Mouse (Mus musculus) E14TG2a.4 (cell line): ENCODE results near the gene Ndufb8.

Experiments used
- H3K27me3 ChIP-seq: 2 replicates; pipeline ENCODE4 v1.6.1; 2014; ENCODE audit warnings: low read length, control low read depth; ENCODE audit not compliant: insufficient read depth
- H3K36me3 ChIP-seq: 2 replicates; pipeline ENCODE4 v1.6.1; 2014; ENCODE audit warnings: low read length, control low read depth; ENCODE audit not compliant: insufficient read depth
- H3K4me1 ChIP-seq: replicated peaks from 2 replicates; pipeline ENCODE4 v1.6.1; 2014; ENCODE audit warnings: low read depth, low read length, control low read depth
- H3K4me3 ChIP-seq: replicated peaks from 2 replicates; pipeline ENCODE4 v1.5.1; 2014; ENCODE audit warnings: mild to moderate bottlenecking, low read length
- H3K9me3 ChIP-seq: 2 replicates; pipeline ENCODE4 v1.6.1; 2014; ENCODE audit warnings: low read length, control low read depth
- CTCF ChIP-seq: conservative IDR thresholded peaks from 2 replicates; pipeline ENCODE4 v1.5.1; 2014; ENCODE audit warnings: low read length
- NANOG ChIP-seq: IDR thresholded peaks from 2 replicates; pipeline ENCODE4 v1.6.1; 2014; ENCODE audit warnings: borderline replicate concordance, low read length, mixed read lengths
- POU5F1 ChIP-seq: IDR thresholded peaks from 2 replicates; pipeline ENCODE4 v1.6.1; 2014; ENCODE audit warnings: low read length, borderline replicate concordance

Gene Ndufb8

DNA sequence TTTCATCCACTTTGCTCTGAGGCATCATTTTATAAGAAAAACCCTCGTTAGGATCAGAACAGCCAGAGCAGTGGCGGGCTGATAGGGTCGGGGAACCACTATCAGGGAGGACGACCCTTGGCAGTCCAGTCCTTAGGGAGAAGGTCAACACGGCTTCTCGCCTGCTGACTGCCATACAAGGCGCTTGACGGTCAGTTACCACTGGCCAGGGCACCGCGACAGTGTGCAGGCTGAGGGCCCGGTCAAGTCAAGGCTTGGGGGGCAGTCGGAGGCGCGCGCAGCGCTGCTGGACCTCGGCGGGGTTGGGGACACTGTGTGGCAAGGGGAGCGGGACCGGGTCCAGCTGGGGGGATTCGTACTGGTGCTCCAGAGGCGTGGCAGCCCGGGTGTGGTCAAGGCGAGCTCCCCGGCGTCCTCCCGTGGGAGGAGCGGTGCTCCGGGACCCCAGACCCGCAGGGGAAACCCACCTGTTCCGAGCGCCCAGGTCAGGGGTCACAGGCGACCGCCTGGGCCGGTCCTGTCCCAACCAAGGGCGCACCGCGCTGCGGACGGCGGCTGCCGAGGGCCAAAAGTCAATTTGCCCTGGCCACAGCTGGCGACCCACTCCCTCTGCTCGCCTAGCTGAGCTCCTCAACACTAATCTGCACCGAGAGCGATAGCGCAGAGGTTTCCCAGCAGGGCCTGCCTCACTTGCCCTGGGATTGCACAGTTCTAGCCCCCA lies 9.8 kb downstream of the Ndufb8 start, which contains the start of gene Sec31b:
Gene Sec31b, minus strand, starts transcription at position 544 of the 721 bp plus-strand sequence.
- Histone ChIP-seq H3K4me1 (peaks cover 22% of the 10 kb centered on the region), H3K36me3 (peaks cover 30% of the 10 kb centered on the region), H3K4me3 (peak within 1 kb of the TSS; percentile 87), H3K27me3 (peaks cover 14% of the 10 kb centered on the region), H3K9me3 (peaks cover 5% of the 10 kb centered on the region; the same call in 1 of the 2 replicates)
- TF ChIP-seq NANOG (no peak), POU5F1 (no peak), CTCF (no peak)

DNA sequence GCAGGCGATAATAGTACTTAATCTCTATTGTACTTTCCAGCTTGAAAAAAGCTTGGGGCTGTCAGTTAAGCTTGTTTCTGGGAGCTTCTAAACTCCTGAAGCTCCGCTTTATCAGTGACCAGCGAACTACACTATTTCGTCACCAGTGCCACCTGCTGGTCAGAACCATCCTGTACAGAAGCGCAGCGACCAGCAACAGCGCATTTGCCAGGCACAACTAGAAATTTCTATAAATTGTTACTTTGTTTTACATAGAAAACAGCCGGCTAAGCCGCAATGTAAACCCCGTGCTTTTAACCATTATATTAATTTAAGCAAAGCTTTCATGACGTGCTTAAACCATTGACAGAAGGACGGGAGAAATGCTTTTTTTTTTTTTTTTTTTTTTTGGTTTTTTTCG lies 10.5 kb downstream of the Ndufb8 start:
- peaks cover 23% of the 10 kb centered on the region for H3K36me3 ChIP-seq
- peaks cover 14% of the 10 kb centered on the region for H3K27me3 ChIP-seq
- H3K9me3 ChIP-seq: peaks cover 11% of the 10 kb centered on the region; the same call in 1 of the 2 replicates
- H3K4me3 ChIP-seq: peak overlapping the region; percentile 87
- TF ChIP-seq CTCF: peak; percentile 56
- TF ChIP-seq POU5F1: no peak
- TF ChIP-seq NANOG: no peak
- peaks cover 22% of the 10 kb centered on the region for H3K4me1 ChIP-seq

DNA sequence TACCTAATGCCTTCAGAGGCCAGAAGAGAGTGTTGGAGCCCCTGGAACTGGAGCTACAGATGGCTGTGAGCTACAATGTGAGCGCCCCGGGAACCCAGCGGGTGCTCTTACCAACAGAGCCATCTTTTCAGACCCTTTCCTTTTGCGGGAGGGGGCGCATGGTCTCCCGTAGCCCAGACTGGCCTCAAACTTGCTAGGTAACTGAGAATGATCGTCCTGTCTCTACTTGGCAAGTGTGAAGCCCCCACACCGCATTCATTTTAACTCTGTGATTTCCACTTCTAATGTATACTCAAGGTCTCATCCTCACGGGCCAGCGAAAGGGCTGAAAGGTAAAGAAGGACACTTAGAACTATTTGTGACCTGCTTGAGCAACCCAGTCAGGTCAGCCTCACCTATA lies 10.9 kb downstream of the Ndufb8 start:
- H3K9me3 ChIP-seq: peaks cover 11% of the 10 kb centered on the region; the same call in 1 of the 2 replicates
- peaks cover 14% of the 10 kb centered on the region for H3K27me3 ChIP-seq
- no peak overlapping the region; the same call in 1 of the 2 replicates for H3K4me3 ChIP-seq

DNA sequence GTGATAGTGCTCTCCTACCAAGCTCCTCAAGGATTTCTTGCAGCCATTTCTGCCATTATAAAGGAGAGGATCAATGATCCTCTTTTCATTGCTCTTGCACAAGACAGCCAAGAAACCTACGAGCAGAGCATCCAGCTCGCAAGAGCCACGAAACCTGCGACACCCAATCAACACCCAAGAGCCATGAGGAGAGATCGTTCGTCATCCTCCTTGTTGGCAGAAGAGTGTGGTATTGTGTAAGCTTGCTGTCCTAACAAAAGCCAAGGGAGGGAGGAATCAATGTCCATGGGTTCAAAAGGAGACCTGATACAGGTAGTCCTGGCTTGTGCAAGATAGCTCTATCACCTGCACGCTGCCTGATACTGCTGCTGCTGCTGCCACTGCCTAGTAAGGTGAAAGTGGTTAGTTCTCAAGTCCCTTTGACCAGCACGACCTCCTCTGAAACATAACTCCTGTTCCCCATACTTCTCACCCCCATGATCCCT lies 12.5 kb downstream of the Ndufb8 start:
- TF ChIP-seq POU5F1 (no peak), NANOG (no peak), CTCF (no peak)
- Histone ChIP-seq H3K4me1 (peaks cover 21% of the 10 kb centered on the region), H3K9me3 (peaks cover 11% of the 10 kb centered on the region; the same call in 1 of the 2 replicates), H3K27me3 (peaks cover 14% of the 10 kb centered on the region), H3K4me3 (no peak overlapping the region), H3K36me3 (peaks cover 2% of the 10 kb centered on the region)

More for the DNA sequence above, 10.9 kb downstream of the Ndufb8 start:
- Histone ChIP-seq H3K36me3 (peaks cover 19% of the 10 kb centered on the region), H3K4me1 (peaks cover 22% of the 10 kb centered on the region)
- TF ChIP-seq NANOG: no peak
- no peak for TF ChIP-seq POU5F1
- TF ChIP-seq CTCF: no peak

DNA sequence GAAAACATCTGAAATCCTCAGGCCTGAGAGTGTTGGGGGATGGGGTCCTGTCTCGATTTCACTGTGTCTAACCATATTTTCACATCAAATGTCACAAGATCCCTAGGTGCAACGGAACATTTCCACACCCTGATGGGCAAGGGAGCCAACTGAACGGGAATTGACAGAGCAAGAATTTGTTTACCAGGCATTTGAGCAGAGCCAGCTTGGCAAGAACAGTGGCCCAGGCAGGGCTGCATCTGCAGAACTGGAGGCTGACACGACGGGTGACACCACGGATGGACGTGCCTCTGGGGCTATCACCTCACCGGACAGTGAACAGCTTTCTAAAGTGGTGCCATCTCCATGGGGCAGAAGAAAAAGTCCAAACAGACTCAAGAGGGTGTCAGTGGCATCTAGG lies 17.8 kb downstream of the Ndufb8 start:
- H3K27me3 ChIP-seq: peaks cover 12% of the 10 kb centered on the region
- H3K9me3 ChIP-seq: peaks cover 11% of the 10 kb centered on the region; the same call in 1 of the 2 replicates
- no peaks in the 10 kb centered on the region for H3K36me3 ChIP-seq
- no peak for TF ChIP-seq POU5F1
- no peak for TF ChIP-seq CTCF
- no peak for TF ChIP-seq NANOG
- no peak overlapping the region for H3K4me3 ChIP-seq
- peaks cover under 1% of the 10 kb centered on the region for H3K4me1 ChIP-seq

DNA sequence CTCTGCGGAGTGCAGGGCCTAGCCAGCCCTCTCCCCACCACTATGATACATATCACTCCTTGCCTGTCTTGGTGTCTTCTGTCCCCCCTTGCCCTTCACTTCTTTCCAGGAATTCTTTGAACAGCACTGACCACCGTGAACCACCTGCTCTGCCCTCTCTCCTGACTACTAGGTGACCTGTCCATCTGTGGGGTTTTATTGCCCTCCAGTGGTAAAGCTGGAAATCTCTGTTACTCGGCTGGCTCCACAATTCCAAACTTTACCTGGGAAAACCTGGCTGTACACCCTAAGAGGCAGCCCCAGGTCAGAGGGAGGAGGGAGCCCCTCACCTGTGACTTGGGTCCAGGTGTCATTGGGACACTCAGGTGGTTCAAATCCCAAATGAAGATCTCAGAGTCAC lies 19.9 kb downstream of the Ndufb8 start:
- peaks cover 10% of the 10 kb centered on the region for H3K4me1 ChIP-seq
- no peak overlapping the region for H3K4me3 ChIP-seq
- TF ChIP-seq CTCF (peak; percentile 7; the same call in 1 of the 2 replicates), NANOG (no peak), POU5F1 (no peak)
- peaks cover 29% of the 10 kb centered on the region for H3K27me3 ChIP-seq
- H3K36me3 ChIP-seq: no peaks in the 10 kb centered on the region
- H3K9me3 ChIP-seq: peaks cover 4% of the 10 kb centered on the region; the same call in 1 of the 2 replicates

DNA sequence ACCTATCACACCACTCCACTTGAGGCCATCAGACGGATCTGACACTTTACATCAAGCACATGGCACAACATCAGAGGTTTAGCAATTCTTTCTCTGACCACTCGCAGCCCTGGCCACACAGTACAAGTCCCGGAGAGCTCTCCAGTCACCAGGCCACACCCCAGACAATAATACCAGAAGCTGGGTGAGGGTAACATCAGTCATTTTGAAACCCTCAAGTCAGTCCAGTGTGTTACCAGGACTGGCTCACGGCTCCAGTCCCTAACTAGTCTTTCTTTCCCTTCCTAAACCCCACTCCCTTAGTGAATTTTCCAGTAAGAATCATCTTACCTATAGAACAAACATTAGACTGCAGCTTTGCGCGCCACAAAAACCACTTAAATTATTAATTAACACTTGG lies 25.2 kb downstream of the Ndufb8 start:
- H3K27me3 ChIP-seq: peaks cover 47% of the 10 kb centered on the region
- TF ChIP-seq NANOG (no peak), POU5F1 (no peak), CTCF (no peak)
- peaks cover 10% of the 10 kb centered on the region for H3K4me1 ChIP-seq
- no peak overlapping the region for H3K4me3 ChIP-seq
- H3K9me3 ChIP-seq: no peaks in the 10 kb centered on the region
- no peaks in the 10 kb centered on the region for H3K36me3 ChIP-seq

DNA sequence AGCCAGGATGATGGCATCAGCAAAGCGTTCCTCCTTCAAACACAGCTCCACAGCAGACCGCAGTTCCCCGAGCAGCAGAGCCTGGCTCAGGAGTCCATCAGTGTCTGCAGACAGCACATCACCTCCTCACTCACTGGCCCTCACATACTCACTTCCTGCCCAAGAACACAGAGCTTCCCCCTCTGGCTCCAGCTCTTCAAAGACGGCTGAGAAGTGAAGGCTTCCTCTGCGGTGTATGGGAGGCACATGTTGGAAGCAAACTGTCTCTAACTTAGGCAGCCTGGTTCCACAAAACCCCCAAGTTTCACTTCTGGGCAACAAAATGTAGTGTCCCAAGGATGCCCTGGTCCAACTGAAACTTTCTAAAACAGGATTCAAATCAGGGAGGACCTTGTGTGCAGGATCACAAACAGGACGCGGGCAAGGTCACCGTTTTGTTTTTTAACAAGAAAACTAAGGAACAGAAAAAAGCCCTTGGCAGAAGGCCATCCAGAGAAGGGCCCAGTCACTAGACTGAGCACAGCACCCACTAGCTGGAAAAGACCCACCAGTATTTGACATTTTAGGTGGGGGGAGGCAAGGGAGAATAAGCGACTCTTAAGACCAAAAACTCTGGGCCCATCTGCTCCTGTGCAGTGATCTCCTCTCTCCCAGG lies 29.6 kb downstream of the Ndufb8 start:
- no peaks in the 10 kb centered on the region for H3K4me1 ChIP-seq
- H3K27me3 ChIP-seq: peaks cover 44% of the 10 kb centered on the region
- no peaks in the 10 kb centered on the region for H3K9me3 ChIP-seq
- TF ChIP-seq POU5F1 (no peak), CTCF (no peak), NANOG (no peak)
- H3K36me3 ChIP-seq: no peaks in the 10 kb centered on the region
- H3K4me3 ChIP-seq: no peak overlapping the region
